Mouse (Mus musculus): ENCODE measurements around the gene Rere. TPM values are rescaled to one million over a fixed set of nuclear protein-coding genes. Genes with fewer than 3 reads are reported as not detected.

Rere gene
- total and polyA plus RNA-seq, 3 experiments, result 4.1 to 31.8 TPM; not detected in 1

DNA sequence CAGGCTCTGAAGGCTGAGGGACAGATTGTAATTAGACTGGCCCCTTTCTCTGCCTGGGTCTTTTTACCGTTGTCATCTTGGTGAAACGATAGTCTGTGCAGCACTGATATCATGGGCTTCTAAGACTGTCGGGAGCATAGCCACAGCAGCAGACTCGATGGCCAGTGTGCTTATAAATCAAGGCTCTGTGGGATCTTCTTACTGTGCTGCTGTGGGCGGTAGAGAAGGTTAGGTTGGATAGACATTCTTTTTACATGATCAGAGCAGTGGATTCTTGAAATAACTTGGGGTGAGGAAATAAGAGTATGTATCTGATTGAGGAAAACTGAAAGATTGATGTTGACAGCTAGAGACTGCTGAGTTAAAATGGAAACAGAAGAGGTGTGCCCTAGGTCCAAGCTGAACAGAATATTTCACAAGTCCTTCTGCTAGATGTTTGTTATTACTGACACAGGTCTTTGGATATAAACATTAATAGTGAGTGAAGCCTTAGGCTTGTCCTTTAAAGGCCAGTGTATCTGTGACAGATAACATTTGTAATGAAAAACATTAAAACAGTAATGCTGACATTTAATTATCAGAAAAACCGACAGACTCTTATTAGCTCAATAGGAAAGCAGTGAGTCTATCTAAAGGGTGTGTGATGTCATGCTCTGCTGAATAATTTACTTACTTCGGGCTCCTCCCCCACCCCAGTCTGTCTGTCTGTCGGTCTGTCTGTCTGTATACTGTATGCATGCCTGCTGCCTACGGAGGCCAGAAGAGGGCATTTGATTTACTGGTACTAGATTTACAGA lies 93.4 kb downstream of the Rere start:
- no peak for DNase-seq (ENCODE audit: low read depth, low spot score)
- H3K27me3 ChIP-seq (ENCODE audit: control insufficient read depth in 1 of 2, insufficient read depth in 2 of 2, low read length in 2 of 2), result no peaks in the 10 kb centered on the region
- no peak overlapping the region for H3K4me3 ChIP-seq (ENCODE audit: control insufficient read depth in 1 of 2, insufficient read depth in 1 of 2, low read depth in 2 of 2, low read length in 2 of 2)
- peaks cover 0 to 19% of the 10 kb centered on the region in 2 experiments; a peak in 2 of 4 replicates for H3K36me3 ChIP-seq (ENCODE audit: control insufficient read depth in 1 of 2, insufficient read depth in 2 of 2, low read length in 2 of 2)
- peaks cover 5 to 17% of the 10 kb centered on the region in 2 experiments for H3K4me1 ChIP-seq (ENCODE audit: control insufficient read depth in 1 of 2, insufficient read depth in 2 of 2, low read length in 2 of 2)
- H3K9ac ChIP-seq (ENCODE audit: control insufficient read depth, low read depth, low read length, poor library complexity, severe bottlenecking), result no peak overlapping the region
- H3K79me2 ChIP-seq (ENCODE audit: control insufficient read depth, insufficient read depth, low read length, poor library complexity), result peaks cover 11% of the 10 kb centered on the region
- TF ChIP-seq CTCF (IDR thresholded peaks at IDR 0.05 in 2 of 3, conservative IDR thresholded peaks at IDR 0.05 in 1 of 3; ENCODE audit: control insufficient read depth in 1 of 3, insufficient read depth in 1 of 3, low read depth in 2 of 3, low read length in 3 of 3, poor library complexity in 1 of 3, severe bottlenecking in 1 of 3) (no peak), MYC (IDR thresholded peaks at IDR 0.05; ENCODE audit: low read depth, low read length) (no peak), ZKSCAN1 (IDR thresholded peaks at IDR 0.05; ENCODE audit: low read depth, low read length) (no peak), USF2 (IDR thresholded peaks at IDR 0.05; ENCODE audit: borderline replicate concordance in 1 of 2, insufficient read depth in 1 of 2, low read depth in 1 of 2, low read length in 2 of 2) (no peak), HCFC1 (IDR thresholded peaks at IDR 0.05; ENCODE audit: low read depth, low read length) (no peak), GABPA (IDR thresholded peaks at IDR 0.05; ENCODE audit: low read depth, low read length) (no peak)
- no peaks in the 10 kb centered on the region for H3K9me3 ChIP-seq (replicated peaks; ENCODE audit: insufficient read depth, low read length)
- no peak overlapping the region for H3K27ac ChIP-seq (ENCODE audit: control insufficient read depth, low read depth, low read length)

DNA sequence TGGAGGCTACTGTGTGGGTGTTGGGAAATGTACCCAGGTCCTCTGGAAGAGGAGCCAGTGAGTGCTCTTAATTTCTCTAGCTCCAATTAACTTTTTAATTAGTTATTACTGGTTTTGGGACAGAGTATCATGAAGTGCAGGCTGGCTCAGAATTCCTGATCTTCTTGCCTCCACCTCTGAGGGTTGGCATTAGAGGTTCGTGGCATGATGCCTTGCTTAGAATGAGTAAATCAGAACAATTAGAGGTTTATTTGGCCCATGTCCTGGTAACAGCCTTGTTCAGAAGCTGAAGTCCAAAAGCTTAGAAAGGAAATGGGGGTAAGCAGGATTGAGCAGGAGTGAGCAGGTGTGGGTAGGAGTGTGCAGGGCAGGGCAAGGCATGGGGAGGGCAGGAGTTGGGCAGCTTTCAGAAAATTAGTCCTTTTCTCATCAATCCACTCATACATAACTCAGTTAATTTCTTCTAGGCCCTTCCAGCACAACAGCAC lies 94.0 kb downstream of the Rere start:
- DNase-seq (ENCODE audit: low read depth, low spot score), result no peak
- Histone ChIP-seq H3K79me2 (ENCODE audit: control insufficient read depth, insufficient read depth, low read length, poor library complexity) (peaks cover 11% of the 10 kb centered on the region), H3K36me3 (ENCODE audit: control insufficient read depth in 1 of 2, insufficient read depth in 2 of 2, low read length in 2 of 2) (peaks cover 0 to 19% of the 10 kb centered on the region in 2 experiments; a peak in 2 of 4 replicates), H3K4me3 (ENCODE audit: control insufficient read depth in 1 of 2, insufficient read depth in 1 of 2, low read depth in 2 of 2, low read length in 2 of 2) (no peak overlapping the region), H3K4me1 (ENCODE audit: control insufficient read depth in 1 of 2, insufficient read depth in 2 of 2, low read length in 2 of 2) (peaks cover 5 to 17% of the 10 kb centered on the region in 2 experiments), H3K27me3 (ENCODE audit: control insufficient read depth in 1 of 2, insufficient read depth in 2 of 2, low read length in 2 of 2) (no peaks in the 10 kb centered on the region), H3K27ac (ENCODE audit: control insufficient read depth, low read depth, low read length) (no peak overlapping the region), H3K9me3 (replicated peaks; ENCODE audit: insufficient read depth, low read length) (no peaks in the 10 kb centered on the region), H3K9ac (ENCODE audit: control insufficient read depth, low read depth, low read length, poor library complexity, severe bottlenecking) (no peak overlapping the region)
- no peak for TF ChIP-seq ELF1 (IDR thresholded peaks at IDR 0.05; ENCODE audit: low read depth, low read length)
- TF ChIP-seq MYC (IDR thresholded peaks at IDR 0.05; ENCODE audit: low read depth, low read length), result no peak
- TF ChIP-seq CHD2 (IDR thresholded peaks at IDR 0.05; ENCODE audit: low read length), result no peak
- TF ChIP-seq RCOR1 (IDR thresholded peaks at IDR 0.05; ENCODE audit: low read depth, low read length), result no peak
- no peak for TF ChIP-seq CHD1 (IDR thresholded peaks at IDR 0.05; ENCODE audit: low read depth, low read length)
- TF ChIP-seq MAZ (IDR thresholded peaks at IDR 0.05; ENCODE audit: low read depth, low read length), result no peak
- TF ChIP-seq MXI1 (IDR thresholded peaks at IDR 0.05; ENCODE audit: low read depth, low read length), result no peak
- no peak for TF ChIP-seq POLR2A (IDR thresholded peaks at IDR 0.05; ENCODE audit: control insufficient read depth in 1 of 2, insufficient read depth in 1 of 2, low read depth in 1 of 2, low read length in 2 of 2, poor library complexity in 1 of 2)
- no peak for TF ChIP-seq TCF12 (IDR thresholded peaks at IDR 0.05; ENCODE audit: low read depth, low read length)
- TF ChIP-seq SIN3A (IDR thresholded peaks at IDR 0.05; ENCODE audit: low read length), result no peak
- TF ChIP-seq MAX (IDR thresholded peaks at IDR 0.05; ENCODE audit: low read length), result no peak
- TF ChIP-seq TAL1 (IDR thresholded peaks at IDR 0.05; ENCODE audit: low read length), result no peak
- no peak for TF ChIP-seq RAD21 (IDR thresholded peaks at IDR 0.05; ENCODE audit: low read depth, low read length)
- no peak for TF ChIP-seq KAT2A (conservative IDR thresholded peaks at IDR 0.05; ENCODE audit: low read depth, low read length)

All from MEL (cell line).